Mouse (Mus musculus) limb, embryonic 11.5 days (tissue): ENCODE measurements at regions not wholly inside any gene's neighbourhood (a gene's known extent, or its start where the extent isn't known, plus 50 kb on each side); places are given as distances from the start of the nearest gene placed in this dataset.

ENCODE experiments used
- ATAC-seq: fragments of 200-750 bp; cut with Nextera tagmentation; 2 replicates; pipeline ENCODE4 v1.8.0; 2017; ENCODE audit warnings: low read depth; ENCODE audit not compliant: insufficient number of reproducible peaks, low FRiP score, low TSS enrichment
- DNase-seq: peaks from one replicate; pipeline ENCODE4 v3.0.0-alpha.2; 2015; ENCODE audit warnings: low spot score
- H3K27ac ChIP-seq: fragments of 300-500 bp; sonication (generic); replicated peaks from 2 replicates; pipeline ENCODE4 v1.5.1; 2014; ENCODE audit warnings: low read depth, mild to moderate bottlenecking, low read length
- H3K27me3 ChIP-seq: fragments of 300-500 bp; sonication (generic); 2 replicates; pipeline ENCODE4 v1.6.1; 2014; ENCODE audit warnings: mild to moderate bottlenecking, low read length, mixed read lengths; ENCODE audit not compliant: control insufficient read depth, insufficient read depth
- H3K36me3 ChIP-seq: fragments of 300-500 bp; sonication (generic); 2 replicates; pipeline ENCODE4 v1.6.1; 2014; ENCODE audit warnings: mild to moderate bottlenecking, low read length, moderate library complexity, mixed read lengths; ENCODE audit not compliant: control insufficient read depth, insufficient read depth
- H3K4me1 ChIP-seq: fragments of 300-500 bp; sonication (generic); 2 replicates; pipeline ENCODE4 v1.6.1; 2014; ENCODE audit warnings: low read length, mixed read lengths; ENCODE audit not compliant: control insufficient read depth, insufficient read depth
- H3K4me2 ChIP-seq: fragments of 300-500 bp; sonication (generic); 2 replicates; pipeline ENCODE4 v1.6.1; 2014; ENCODE audit warnings: low read depth, mild to moderate bottlenecking, moderate library complexity; ENCODE audit not compliant: severe bottlenecking
- H3K4me3 ChIP-seq: fragments of 300-500 bp; sonication (generic); 2 replicates; pipeline ENCODE4 v1.5.1; 2014; ENCODE audit warnings: low read depth, low read length
- H3K9ac ChIP-seq: fragments of 300-500 bp; sonication (generic); 2 replicates; pipeline ENCODE4 v1.6.1; 2014; ENCODE audit warnings: mild to moderate bottlenecking, low read length
- H3K9me3 ChIP-seq: fragments of 300-500 bp; sonication (generic); 2 replicates; pipeline ENCODE4 v1.6.1; 2016; ENCODE audit warnings: low read length; ENCODE audit not compliant: control insufficient read depth
- WGBS: fragments of 180-500 bp; shearing (Covaris S2); extraction: QIAGEN DNeasy Blood & Tissue Kit; methylation state at CpG from one replicate; pipeline ENCODE4 v1.1.7; 2014; 5-methylcytosine and 5-hydroxymethylcytosine counted together

- Histone ChIP-seq H3K4me1 (no peaks in the 10 kb centered on the region), H3K4me3 (no peak overlapping the region), H3K36me3 (no peaks in the 10 kb centered on the region), H3K4me2 (no peak overlapping the region), H3K27ac (no peak overlapping the region), H3K27me3 (no peaks in the 10 kb centered on the region), H3K9ac (no peak overlapping the region), H3K9me3 (no peaks in the 10 kb centered on the region)
- ATAC-seq (no peak), DNase-seq (no peak)
- WGBS = 70% methylated on average over 7 of the region's 7 CpGs
These were observed 64.1 kb upstream of the Armc2 start for GRCm38 (mm10) chr10:42082227-42082840.

- H3K27me3 ChIP-seq = no peaks in the 10 kb centered on the region
- no peak overlapping the region for H3K4me3 ChIP-seq
- H3K9me3 ChIP-seq = no peaks in the 10 kb centered on the region
- H3K27ac ChIP-seq = no peak overlapping the region
- ATAC-seq = no peak
- no peaks in the 10 kb centered on the region for H3K4me1 ChIP-seq
- H3K36me3 ChIP-seq = no peaks in the 10 kb centered on the region
- H3K9ac ChIP-seq = no peak overlapping the region
- H3K4me2 ChIP-seq = no peak overlapping the region
- DNase-seq = no peak
These were observed 61.5 kb upstream of the Armc2 start for GRCm38 (mm10) chr10:42079775-42080174.

- ATAC-seq = no peak
- WGBS = 87% methylated on average over 4 of the region's 4 CpGs
These were observed 58.5 kb upstream of the Armc2 start for GRCm38 (mm10) chr10:42076711-42077110.

GRCm38 (mm10) chr10:42075545-42075944 is 57.3 kb upstream of the Armc2 start:
- no peak overlapping the region for H3K4me2 ChIP-seq
- no peaks in the 10 kb centered on the region for H3K36me3 ChIP-seq
- H3K4me3 ChIP-seq = no peak overlapping the region
- H3K4me1 ChIP-seq = peaks cover 5% of the 10 kb centered on the region
- no peak overlapping the region for H3K27ac ChIP-seq
- no peak for ATAC-seq
- no peaks in the 10 kb centered on the region for H3K27me3 ChIP-seq
- H3K9me3 ChIP-seq = no peaks in the 10 kb centered on the region
- DNase-seq = no peak
- no peak overlapping the region for H3K9ac ChIP-seq
- WGBS = 83% methylated on average over 6 of the region's 6 CpGs

More at GRCm38 (mm10) chr10:42076711-42077110, 58.5 kb upstream of the Armc2 start:
- H3K4me2 ChIP-seq = no peak overlapping the region
- H3K27ac ChIP-seq = no peak overlapping the region
- no peak overlapping the region for H3K4me3 ChIP-seq
- peaks cover 3% of the 10 kb centered on the region for H3K4me1 ChIP-seq
- no peaks in the 10 kb centered on the region for H3K9me3 ChIP-seq
- DNase-seq = no peak
- H3K36me3 ChIP-seq = no peaks in the 10 kb centered on the region
- no peaks in the 10 kb centered on the region for H3K27me3 ChIP-seq
- no peak overlapping the region for H3K9ac ChIP-seq

GRCm38 (mm10) chr10:42072758-42073157 is 54.5 kb upstream of the Armc2 start:
- no peak overlapping the region for H3K4me2 ChIP-seq
- no peaks in the 10 kb centered on the region for H3K9me3 ChIP-seq
- 38% methylated on average over 9 of the region's 9 CpGs for WGBS
- no peak overlapping the region for H3K4me3 ChIP-seq
- DNase-seq (peak; percentile 39), ATAC-seq (no peak)
- no peak overlapping the region for H3K27ac ChIP-seq
- H3K9ac ChIP-seq = no peak overlapping the region
- H3K36me3 ChIP-seq = no peaks in the 10 kb centered on the region
- peaks cover 5% of the 10 kb centered on the region for H3K4me1 ChIP-seq
- H3K27me3 ChIP-seq = no peaks in the 10 kb centered on the region

- Histone ChIP-seq H3K9ac (no peak overlapping the region), H3K27me3 (no peaks in the 10 kb centered on the region), H3K4me2 (no peak overlapping the region), H3K36me3 (no peaks in the 10 kb centered on the region), H3K4me1 (peaks cover 5% of the 10 kb centered on the region), H3K9me3 (no peaks in the 10 kb centered on the region), H3K4me3 (no peak overlapping the region), H3K27ac (no peak overlapping the region)
- ATAC-seq = no peak
- DNase-seq = no peak
- WGBS = 52% methylated on average over 3 of the region's 3 CpGs
These were observed 53.9 kb upstream of the Armc2 start for GRCm38 (mm10) chr10:42072131-42072530.

GRCm38 (mm10) chr10:42071404-42072024 is 53.3 kb upstream of the Armc2 start:
- Histone ChIP-seq H3K4me1 (peaks cover 5% of the 10 kb centered on the region), H3K9ac (no peak overlapping the region)

GRCm38 (mm10) chr10:42070611-42071403 is 52.6 kb upstream of the Armc2 start:
- Histone ChIP-seq H3K9ac (no peak overlapping the region), H3K27ac (no peak overlapping the region), H3K9me3 (no peaks in the 10 kb centered on the region), H3K4me1 (peaks cover 5% of the 10 kb centered on the region), H3K4me3 (no peak overlapping the region), H3K4me2 (no peak overlapping the region), H3K27me3 (no peaks in the 10 kb centered on the region), H3K36me3 (no peaks in the 10 kb centered on the region)
- DNase-seq (peak; percentile 51), ATAC-seq (no peak)
- 23% methylated on average over 10 of the region's 10 CpGs for WGBS

More at GRCm38 (mm10) chr10:42071404-42072024, 53.3 kb upstream of the Armc2 start:
- DNase-seq (no peak), ATAC-seq (no peak)
- Histone ChIP-seq H3K9me3 (no peaks in the 10 kb centered on the region), H3K4me2 (no peak overlapping the region), H3K4me3 (no peak overlapping the region), H3K27me3 (no peaks in the 10 kb centered on the region), H3K36me3 (no peaks in the 10 kb centered on the region), H3K27ac (no peak overlapping the region)
- WGBS = 43% methylated on average over 8 of the region's 8 CpGs
